Mouse (Mus musculus) heart, embryonic 14.5 days (tissue): Measurements from ENCODE around the gene Ppm1m. TPM values are rescaled to one million over a fixed set of nuclear protein-coding genes. Genes with fewer than 3 reads are reported as not detected.
"Not testable (repeated sequence)": the region's sequence is repeated elsewhere in the genome, so short reads cannot be mapped to it uniquely, and the experiment has no call there.

ENCODE experiments used
- ATAC-seq: fragments of 200-750 bp; cut with Nextera tagmentation; 2 replicates; pipeline ENCODE4 v1.8.0; 2017; ENCODE audit warnings: low read depth, moderate TSS enrichment; ENCODE audit not compliant: insufficient number of reproducible peaks, insufficient read depth, low FRiP score
- H3K27ac ChIP-seq, 2 experiments: fragments of 200-500 bp in 1 of 2; fragments of 300-500 bp in 1 of 2; sonication (generic) in 1 of 2; replicated peaks in 1 of 2; 2 replicates each; pipeline ENCODE4 v1.5.1; 2012 to 2014; ENCODE audit warnings: low read depth in 2 of 2, low read length in 2 of 2, control low read depth in 1 of 2, mild to moderate bottlenecking in 1 of 2, mixed read lengths in 1 of 2; ENCODE audit not compliant: control insufficient read depth in 1 of 2, insufficient read depth in 1 of 2
- H3K27me3 ChIP-seq: fragments of 300-500 bp; sonication (generic); 2 replicates; pipeline ENCODE4 v1.6.1; 2014; ENCODE audit warnings: mild to moderate bottlenecking, low read length, control low read depth; ENCODE audit not compliant: control insufficient read depth, insufficient read depth
- H3K36me3 ChIP-seq: fragments of 300-500 bp; sonication (generic); 2 replicates; pipeline ENCODE4 v1.6.1; 2014; ENCODE audit warnings: mild to moderate bottlenecking, control low read depth, low read length, mixed read lengths; ENCODE audit not compliant: control insufficient read depth, insufficient read depth
- H3K4me1 ChIP-seq, 2 experiments: fragments of 200-500 bp in 1 of 2; fragments of 300-500 bp in 1 of 2; sonication (generic) in 1 of 2; 2 replicates each; pipeline ENCODE4 v1.6.1; 2012 to 2014; ENCODE audit warnings: low read length in 2 of 2, control low read depth in 1 of 2, mixed read lengths in 1 of 2; ENCODE audit not compliant: control insufficient read depth in 2 of 2, insufficient read depth in 2 of 2
- H3K4me2 ChIP-seq: fragments of 300-500 bp; sonication (generic); 2 replicates; pipeline ENCODE4 v1.6.1; 2014; ENCODE audit warnings: mild to moderate bottlenecking, low read length
- H3K4me3 ChIP-seq, 2 experiments: fragments of 200-500 bp in 1 of 2; fragments of 300-500 bp in 1 of 2; sonication (generic) in 1 of 2; 2 replicates each; pipeline ENCODE4 v1.5.1; 2012 to 2014; ENCODE audit warnings: low read length in 2 of 2, mild to moderate bottlenecking in 2 of 2, control low read depth in 1 of 2, low read depth in 1 of 2, moderate library complexity in 1 of 2; ENCODE audit not compliant: control insufficient read depth in 1 of 2, insufficient read depth in 1 of 2
- H3K9ac ChIP-seq: fragments of 300-500 bp; sonication (generic); 2 replicates; pipeline ENCODE4 v1.6.1; 2014; ENCODE audit warnings: mild to moderate bottlenecking, low read length
- H3K9me3 ChIP-seq: fragments of 300-500 bp; sonication (generic); 2 replicates; pipeline ENCODE4 v1.6.1; 2016; ENCODE audit warnings: low read length, control low read depth; ENCODE audit not compliant: control insufficient read depth
- WGBS: fragments of 180-500 bp; shearing (Covaris S2); extraction: QIAGEN DNeasy Blood & Tissue Kit; methylation state at CpG from one replicate; pipeline ENCODE4 v1.1.7; 2014; 5-methylcytosine and 5-hydroxymethylcytosine counted together
- polyA plus RNA-seq: library from polyadenylated mRNA; unstranded; fragments of >200 nt; fragmentation: Nextera tagmentation; extraction: Ambion mirVana; gene quantifications from 2 replicates; pipeline ENCODE4 v1.2.1, GENCODE M21; 2014

Ppm1m gene
- polyA plus RNA-seq, 1 experiment from 2014 or later: 19.4 TPM

DNA sequence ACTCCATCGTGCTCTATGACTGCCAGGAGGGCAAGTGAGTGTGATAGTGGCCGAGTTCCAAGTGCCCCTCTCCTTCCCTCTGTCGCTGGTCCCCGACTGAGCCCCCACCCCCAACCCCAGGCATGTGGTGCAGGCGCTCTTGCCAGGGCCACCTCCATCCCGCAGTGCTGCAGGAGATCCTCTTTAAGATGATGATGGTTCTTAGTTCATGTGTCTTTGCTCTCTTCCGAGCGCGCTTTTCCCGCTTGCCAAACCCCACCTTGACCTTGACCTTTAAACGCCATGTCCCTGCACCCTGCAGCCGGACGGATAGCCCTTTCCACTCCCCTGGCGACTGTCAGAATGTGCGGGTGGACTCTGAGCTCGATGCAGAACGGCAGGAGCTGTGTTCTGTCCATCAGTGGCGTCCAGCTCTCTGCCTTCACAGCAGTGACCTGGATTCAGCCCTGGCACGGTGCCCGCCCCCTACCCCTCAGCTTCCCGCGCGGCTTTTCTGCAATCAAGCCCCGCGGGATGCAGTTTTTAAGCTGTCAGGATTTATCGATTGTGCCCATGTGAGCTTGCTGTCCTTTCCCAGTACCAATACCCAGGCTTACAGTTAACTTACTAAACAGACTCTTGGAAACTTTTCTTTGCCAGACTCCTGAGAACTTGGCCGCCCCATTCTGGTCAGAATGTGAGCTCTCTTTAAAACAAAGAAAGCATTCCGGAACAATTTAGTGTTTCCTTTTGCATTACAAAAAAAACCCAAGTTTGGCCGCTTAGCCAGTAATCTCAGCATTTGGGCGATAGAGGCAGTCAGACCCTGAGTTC, 28.0 kb downstream of the Ppm1m start:
- H3K9me3 ChIP-seq: no peaks in the 10 kb centered on the region
- peak overlapping the region; percentile 78 for H3K4me2 ChIP-seq
- H3K27ac ChIP-seq: peak overlapping the region; percentile 95 to 96
- no peaks in the 10 kb centered on the region for H3K27me3 ChIP-seq
- H3K4me1 ChIP-seq: peaks cover 10 to 37% of the 10 kb centered on the region in 2 experiments
- H3K36me3 ChIP-seq: peaks cover 8% of the 10 kb centered on the region
- H3K4me3 ChIP-seq: peak overlapping the region; percentile 90 to 92
- H3K9ac ChIP-seq: peak overlapping the region; percentile 94
- WGBS: under 1% methylated on average over 30 of the region's 30 CpGs
- peak; percentile 55 for ATAC-seq

DNA sequence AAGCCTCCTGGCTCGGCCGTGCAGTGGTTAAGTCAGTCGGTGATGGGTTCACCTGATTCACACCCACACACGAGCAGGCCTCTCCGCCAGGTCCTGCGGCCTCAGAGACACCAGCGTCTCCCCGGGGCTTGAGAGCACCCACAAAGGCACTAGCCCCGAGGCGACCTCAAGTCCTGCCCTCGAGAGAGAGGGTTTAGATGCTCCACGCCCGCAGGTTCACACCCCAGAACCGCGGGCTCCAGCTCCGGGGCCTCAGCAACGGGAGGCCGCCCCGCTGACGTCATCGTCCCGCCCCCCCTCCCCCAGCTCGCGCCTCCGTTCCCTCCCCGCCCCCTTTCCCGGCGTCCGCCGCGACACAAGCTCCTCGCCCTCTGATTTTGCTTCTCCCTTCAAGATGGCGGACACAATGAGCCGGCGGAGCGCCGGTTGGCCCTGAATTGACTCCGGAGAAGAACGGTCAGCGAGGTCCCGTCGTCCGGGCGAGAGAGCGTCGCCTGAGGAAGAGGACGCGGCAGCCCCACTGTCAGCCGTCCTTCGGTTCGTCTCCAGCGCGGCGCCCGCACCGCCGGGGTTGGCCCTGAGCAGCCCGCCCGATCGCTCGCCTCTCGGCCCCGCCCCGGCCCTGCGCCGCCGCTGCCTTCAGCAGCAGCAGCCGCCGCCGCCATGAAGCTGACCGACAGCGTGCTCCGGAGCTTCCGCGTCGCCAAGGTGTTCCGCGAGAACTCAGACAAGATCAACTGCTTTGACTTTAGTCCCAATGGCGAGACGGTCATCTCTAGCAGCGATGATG, 28.8 kb downstream of the Ppm1m start, which contains the start of gene Wdr82:
Gene Wdr82 (plus strand): TSS at position 373 of the 790 bp plus-strand sequence.
- H3K4me2 ChIP-seq: peak within 1 kb of the TSS; percentile 78
- peak within 1 kb of the TSS; percentile 94 for H3K9ac ChIP-seq
- H3K27me3 ChIP-seq: no peaks in the 10 kb centered on the region
- peak within 1 kb of the TSS; percentile 95 to 96 for H3K27ac ChIP-seq
- H3K9me3 ChIP-seq: no peaks in the 10 kb centered on the region
- H3K4me3 ChIP-seq: peak within 1 kb of the TSS; percentile 90 to 92
- H3K4me1 ChIP-seq: peaks cover 10 to 34% of the 10 kb centered on the region in 2 experiments
- ATAC-seq: peak; percentile 88
- H3K36me3 ChIP-seq: no peaks in the 10 kb centered on the region
- under 1% methylated on average over 80 of the region's 81 CpGs for WGBS

DNA sequence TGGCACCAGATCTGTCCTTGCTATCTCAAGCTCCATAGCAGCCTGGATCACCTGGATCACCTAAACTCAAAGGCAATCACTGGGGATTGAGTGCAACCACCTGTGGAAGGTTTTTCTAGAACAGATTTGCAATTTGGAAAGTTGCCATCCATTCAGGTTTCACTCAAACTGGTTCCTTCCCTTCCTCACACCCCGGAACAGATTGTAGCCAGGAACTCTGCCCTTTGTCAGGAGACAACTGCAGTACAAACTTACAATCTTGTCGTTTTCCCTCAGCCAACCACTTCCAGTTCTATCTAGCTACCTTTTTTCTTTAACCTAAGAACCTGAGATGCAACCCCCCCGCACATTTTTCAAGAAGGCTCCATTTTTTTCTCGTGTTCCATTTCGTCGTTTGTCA, 29.6 kb downstream of the Ppm1m start:
- ATAC-seq: no peak
- H3K9ac ChIP-seq: peak overlapping the region; percentile 94; the same call in 1 of the 2 replicates
- peaks cover 10 to 27% of the 10 kb centered on the region in 2 experiments for H3K4me1 ChIP-seq
- peak overlapping the region; percentile 78 for H3K4me2 ChIP-seq
- no peaks in the 10 kb centered on the region for H3K36me3 ChIP-seq
- no peak overlapping the region; a peak in 1 of 4 replicates for H3K4me3 ChIP-seq
- no peaks in the 10 kb centered on the region for H3K27me3 ChIP-seq
- no peak overlapping the region for H3K27ac ChIP-seq
- no peaks in the 10 kb centered on the region for H3K9me3 ChIP-seq
- WGBS: 34% methylated on average over 6 of the region's 6 CpGs

DNA sequence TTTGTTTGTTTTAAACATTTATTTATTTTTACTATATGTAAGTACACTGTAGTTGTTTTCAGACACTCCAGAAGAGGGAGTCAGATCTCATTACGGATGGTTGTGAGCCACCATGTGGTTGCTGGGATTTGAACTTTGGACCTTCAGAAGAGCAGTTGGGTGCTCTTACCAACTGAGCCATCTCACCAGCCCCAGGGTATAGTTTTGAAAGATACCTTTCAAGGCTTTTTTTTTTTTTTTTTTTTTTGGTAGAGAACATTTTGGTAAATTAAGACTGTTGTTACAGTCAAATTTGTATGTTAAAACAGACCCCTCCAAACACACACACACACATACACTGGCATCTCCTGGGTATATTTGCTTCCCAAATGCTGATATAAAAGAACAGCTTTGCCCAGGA, 30.5 kb downstream of the Ppm1m start:
- H3K9me3 ChIP-seq, H3K4me3 ChIP-seq, H3K36me3 ChIP-seq, H3K9ac ChIP-seq, ATAC-seq, H3K4me2 ChIP-seq, H3K27ac ChIP-seq, H3K27me3 ChIP-seq: not testable (repeated sequence)
- WGBS: 80% methylated on average over 1 of the region's 1 CpGs
- H3K4me1 ChIP-seq: peaks cover 10 to 18% of the 10 kb centered on the region in 2 experiments

DNA sequence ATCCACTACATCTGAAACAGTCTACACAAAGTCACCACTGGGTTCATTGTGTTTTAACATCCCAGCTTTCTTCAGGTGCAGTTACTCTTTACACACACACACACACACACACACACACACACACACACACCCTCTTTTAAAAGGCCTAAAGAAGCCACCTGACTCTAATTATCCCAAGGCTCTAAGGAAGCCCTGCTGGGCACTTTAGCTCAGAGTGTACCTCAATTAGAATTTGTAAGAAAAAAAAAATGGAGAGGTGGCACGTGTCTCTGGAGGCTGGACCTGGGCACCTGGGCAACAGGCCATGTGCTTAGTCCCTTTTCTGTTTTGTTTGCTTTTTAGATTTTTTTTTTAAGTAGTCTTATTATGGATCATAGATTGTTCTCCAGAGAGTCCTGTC, 31.8 kb downstream of the Ppm1m start:
- H3K27me3 ChIP-seq: 0 out of 2 replicates have a peak, but pooled peaks cover 3% of the 10 kb centered on the region
- no peaks in the 10 kb centered on the region for H3K9me3 ChIP-seq
- no peaks in the 10 kb centered on the region for H3K36me3 ChIP-seq
- ATAC-seq: no peak
- no peak overlapping the region for H3K4me3 ChIP-seq
- no peak overlapping the region for H3K9ac ChIP-seq
- no peak overlapping the region for H3K4me2 ChIP-seq
- 65% methylated on average over 1 of the region's 1 CpGs for WGBS
- no peak overlapping the region for H3K27ac ChIP-seq
- peaks cover 5% of the 10 kb centered on the region in 2 experiments; a peak in 2 of 4 replicates for H3K4me1 ChIP-seq

DNA sequence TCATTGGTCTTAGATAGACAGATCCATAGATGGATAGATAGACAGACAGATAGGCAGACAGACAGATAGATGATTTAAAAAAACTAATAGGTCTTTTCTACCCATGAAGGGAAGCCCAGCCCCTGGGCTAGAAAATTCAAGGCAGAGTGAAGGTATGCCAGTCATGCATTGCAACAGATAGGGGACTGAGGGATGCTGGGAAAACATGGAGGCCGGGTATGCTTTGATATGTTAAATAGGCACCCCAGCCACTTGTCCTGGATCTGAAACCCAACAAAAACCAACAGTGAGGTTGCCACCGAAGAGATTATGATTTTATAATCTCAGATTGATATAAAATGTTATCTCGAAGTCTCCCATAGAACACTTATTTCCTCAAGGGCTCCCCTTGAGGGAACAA, 32.3 kb downstream of the Ppm1m start:
- H3K4me1 ChIP-seq: peaks cover 5% of the 10 kb centered on the region in 2 experiments; a peak in 2 of 4 replicates
- WGBS: 77% methylated on average over 3 of the region's 3 CpGs
- H3K4me3 ChIP-seq: no peak overlapping the region
- ATAC-seq: no peak
- H3K36me3 ChIP-seq: no peaks in the 10 kb centered on the region
- no peaks in the 10 kb centered on the region for H3K9me3 ChIP-seq
- H3K9ac ChIP-seq: no peak overlapping the region
- no peak overlapping the region for H3K4me2 ChIP-seq
- H3K27me3 ChIP-seq: 0 out of 2 replicates have a peak, but pooled peaks cover 5% of the 10 kb centered on the region
- no peak overlapping the region for H3K27ac ChIP-seq

DNA sequence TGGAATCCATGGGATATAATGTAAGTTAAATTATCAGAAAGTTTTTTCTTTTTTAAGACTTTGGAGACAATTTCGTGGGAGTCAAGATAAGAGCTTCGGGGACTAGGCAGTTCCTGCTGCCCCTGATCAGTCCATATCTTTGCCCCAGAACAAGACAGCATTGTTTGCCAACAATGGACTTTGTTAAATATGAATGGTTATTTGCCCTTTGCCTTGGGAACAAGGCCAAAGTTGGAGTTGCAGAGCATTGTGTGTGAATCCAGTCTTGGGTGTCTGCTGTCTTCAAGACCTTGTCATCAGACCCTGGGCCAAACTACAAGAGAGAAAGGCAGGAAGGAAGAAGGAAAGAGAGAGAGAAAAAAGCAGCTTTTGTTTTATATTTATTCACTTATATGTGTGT, 32.8 kb downstream of the Ppm1m start:
- 61% methylated on average over 2 of the region's 2 CpGs for WGBS

More for the DNA sequence above, 32.8 kb downstream of the Ppm1m start:
- Histone ChIP-seq H3K36me3 (no peaks in the 10 kb centered on the region), H3K9me3 (no peaks in the 10 kb centered on the region), H3K27ac (no peak overlapping the region), H3K4me2 (no peak overlapping the region), H3K4me3 (no peak overlapping the region), H3K4me1 (peaks cover 5% of the 10 kb centered on the region in 2 experiments; a peak in 2 of 4 replicates), H3K9ac (no peak overlapping the region), H3K27me3 (0 out of 2 replicates have a peak, but pooled peaks cover 5% of the 10 kb centered on the region)
- no peak for ATAC-seq
